ENCODE assay signal across 8 mouse cellular contexts in the genomic region with DNA sequence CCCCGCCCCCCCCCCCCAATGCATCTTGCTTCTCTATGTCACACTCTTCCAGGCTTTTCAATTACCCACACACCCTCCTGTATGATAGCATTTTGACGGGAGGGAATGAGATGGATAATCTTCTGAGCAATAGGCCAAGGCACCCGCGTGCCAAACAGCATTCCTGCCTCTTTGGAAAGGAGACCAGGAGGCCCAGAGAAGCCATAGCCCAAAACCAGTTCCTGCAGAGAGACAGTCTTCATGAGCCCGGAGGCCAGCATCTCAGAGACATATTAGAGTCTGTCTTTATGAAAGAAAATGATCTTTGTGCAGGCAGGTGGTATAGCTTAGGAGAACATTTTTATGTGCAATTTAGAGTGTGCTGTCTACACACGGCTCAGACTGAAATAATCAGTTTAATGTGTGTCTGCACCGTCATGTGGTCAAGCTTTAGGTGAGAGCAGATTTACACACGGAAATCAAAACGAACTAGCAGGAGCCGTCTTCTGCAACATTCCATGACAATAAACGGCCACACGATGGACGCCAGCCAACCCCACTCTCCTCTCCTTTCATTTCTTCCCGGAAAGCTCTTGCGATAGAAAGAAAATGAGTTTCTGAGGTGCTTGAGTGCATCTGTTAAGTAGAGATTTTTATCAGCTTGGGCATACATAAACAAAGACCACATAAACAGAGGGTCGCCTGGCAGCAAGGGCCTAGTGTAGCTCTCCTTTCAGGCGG.
A peak's percentile ranks its signal among the peaks of the same experiment; 100 is the strongest.
DNase-seq lines count a peak whose midpoint lies in the region; ATAC-seq and TF ChIP-seq lines count a peak whose summit lies in the region.

No protein-coding gene starts in this region.

- no peaks in the 10 kb centered on the region for H3K36me3 ChIP-seq in midbrain, postnatal 0 days (ENCODE audit: insufficient read depth, low read length)
- no peaks in the 10 kb centered on the region for H3K36me3 ChIP-seq in midbrain, embryonic 15.5 days (replicated peaks)
- H3K36me3 ChIP-seq in neural tube, embryonic 14.5 days (ENCODE audit: control insufficient read depth, insufficient read depth, low read length), result no peaks in the 10 kb centered on the region

- H3K4me1 ChIP-seq in midbrain, postnatal 0 days (ENCODE audit: insufficient read depth, low read length), result no peaks in the 10 kb centered on the region
- no peaks in the 10 kb centered on the region for H3K4me1 ChIP-seq in midbrain, embryonic 15.5 days
- no peaks in the 10 kb centered on the region for H3K4me1 ChIP-seq in neural tube, embryonic 14.5 days (ENCODE audit: control insufficient read depth, insufficient read depth, low read length)

- no peak for TF ChIP-seq CTCF in midbrain, postnatal 0 days (IDR thresholded peaks at IDR 0.05)

- no peaks in the 10 kb centered on the region for H3K9me3 ChIP-seq in midbrain, postnatal 0 days (ENCODE audit: low read length)
- H3K9me3 ChIP-seq in midbrain, embryonic 15.5 days, result no peaks in the 10 kb centered on the region
- H3K9me3 ChIP-seq in neural tube, embryonic 14.5 days (ENCODE audit: control insufficient read depth, low read length), result no peaks in the 10 kb centered on the region

- intact Hi-C loops in gastrocnemius, postnatal 14 days (cut with DNase I; ENCODE audit: low total_unique reads), result no loop called here

- H3K9ac ChIP-seq in midbrain, postnatal 0 days (replicated peaks; ENCODE audit: low read length, poor library complexity, severe bottlenecking), result no peak overlapping the region
- no peak overlapping the region for H3K9ac ChIP-seq in midbrain, embryonic 15.5 days
- H3K9ac ChIP-seq in neural tube, embryonic 14.5 days (replicated peaks; ENCODE audit: low read depth, low read length), result no peak overlapping the region

- DNase-seq in gastrocnemius, postnatal 14 days, result peak; percentile 37
- DNase-seq in gastrocnemius, adult 18-20 months (ENCODE audit: low spot score), result no peak
- DNase-seq in midbrain, postnatal 0 days (ENCODE audit: low spot score), result no peak
- DNase-seq in forelimb bud, embryonic 11.5 days (ENCODE audit: low read depth, low spot score), result peak; percentile 78
- DNase-seq in retina, embryonic 14.5 days (ENCODE audit: low spot score), result no peak
- no peak for DNase-seq in cerebellum, adult 9-11 months

- WGBS in midbrain, postnatal 0 days, result 65% methylated on average over 17 of the region's 17 CpGs
- WGBS in midbrain, embryonic 15.5 days, result 68% methylated on average over 17 of the region's 17 CpGs
- 52% methylated on average over 17 of the region's 17 CpGs for WGBS in neural tube, embryonic 14.5 days

- ATAC-seq in midbrain, postnatal 0 days (ENCODE audit: low FRiP score), result no peak
- no peak for ATAC-seq in midbrain, embryonic 15.5 days (replicated peaks)
- peak; percentile 44; the same call in 1 of the 2 replicates for ATAC-seq in neural tube, embryonic 14.5 days (ENCODE audit: low read depth)

- no peak overlapping the region for H3K4me2 ChIP-seq in midbrain, postnatal 0 days (ENCODE audit: low read depth, low read length, poor library complexity, severe bottlenecking)
- H3K4me2 ChIP-seq in midbrain, embryonic 15.5 days, result no peak overlapping the region
- H3K4me2 ChIP-seq in neural tube, embryonic 14.5 days (ENCODE audit: low read depth, low read length), result no peak overlapping the region

- no peak overlapping the region for H3K4me3 ChIP-seq in midbrain, postnatal 0 days (ENCODE audit: low read depth, low read length)
- H3K4me3 ChIP-seq in midbrain, embryonic 15.5 days, result no peak overlapping the region
- no peak overlapping the region for H3K4me3 ChIP-seq in neural tube, embryonic 14.5 days (ENCODE audit: low read depth, low read length)

- 0 out of 2 replicates have a peak overlapping the region, but pooled peaks have one; percentile 26 for H3K27ac ChIP-seq in midbrain, postnatal 0 days (ENCODE audit: low read depth, low read length)
- H3K27ac ChIP-seq in midbrain, embryonic 15.5 days, result no peak overlapping the region
- H3K27ac ChIP-seq in neural tube, embryonic 14.5 days (ENCODE audit: low read depth, low read length), result peak overlapping the region; percentile 48; the same call in 1 of the 2 replicates

- H3K27me3 ChIP-seq in midbrain, postnatal 0 days (ENCODE audit: insufficient read depth, low read length), result no peaks in the 10 kb centered on the region
- H3K27me3 ChIP-seq in midbrain, embryonic 15.5 days (replicated peaks), result no peaks in the 10 kb centered on the region
- no peaks in the 10 kb centered on the region for H3K27me3 ChIP-seq in neural tube, embryonic 14.5 days (ENCODE audit: control insufficient read depth, insufficient read depth, low read length)

Comparison
In these comparisons a context has a peak if more than half of its experiments do, and no peak if none do; other contexts are left out.
1. DNase-seq: peak in gastrocnemius, postnatal 14 days (single experiment) and forelimb bud, embryonic 11.5 days (single experiment); none in gastrocnemius, adult 18-20 months (single experiment), midbrain, postnatal 0 days (single experiment), retina, embryonic 14.5 days (single experiment) and cerebellum, adult 9-11 months (single experiment).